Mouse (Mus musculus): ENCODE measurements around the gene Zbtb46.

The Zbtb46 gene

GRCm38 (mm10) chr2:181463008-181463738, 3.9 kb upstream of the Zbtb46 start:
- DNase-seq, result no peak

DNA sequence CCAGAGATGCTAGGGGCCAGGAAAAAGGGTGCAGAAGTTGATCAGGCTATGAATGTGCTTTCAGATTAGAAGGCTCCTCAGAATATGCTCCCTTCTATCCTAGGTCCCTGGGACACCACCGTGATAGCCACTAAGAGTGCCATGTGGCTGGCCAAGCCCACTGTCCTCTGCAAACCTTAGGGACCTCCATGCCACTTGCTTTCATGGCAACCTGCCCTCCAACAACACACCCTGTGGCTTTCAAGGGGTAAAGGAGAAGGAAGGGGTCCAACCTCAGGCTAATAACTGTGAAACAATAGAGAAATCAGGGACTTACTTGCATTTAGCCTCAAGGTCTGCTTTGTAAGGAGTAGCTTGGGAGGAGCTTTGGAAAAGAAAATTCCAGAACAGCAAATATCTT, 3.4 kb upstream of the Zbtb46 start:
- no peak for DNase-seq

GRCm38 (mm10) chr2:181461536-181462100, 2.4 kb upstream of the Zbtb46 start:
- DNase-seq, result no peak

DNA sequence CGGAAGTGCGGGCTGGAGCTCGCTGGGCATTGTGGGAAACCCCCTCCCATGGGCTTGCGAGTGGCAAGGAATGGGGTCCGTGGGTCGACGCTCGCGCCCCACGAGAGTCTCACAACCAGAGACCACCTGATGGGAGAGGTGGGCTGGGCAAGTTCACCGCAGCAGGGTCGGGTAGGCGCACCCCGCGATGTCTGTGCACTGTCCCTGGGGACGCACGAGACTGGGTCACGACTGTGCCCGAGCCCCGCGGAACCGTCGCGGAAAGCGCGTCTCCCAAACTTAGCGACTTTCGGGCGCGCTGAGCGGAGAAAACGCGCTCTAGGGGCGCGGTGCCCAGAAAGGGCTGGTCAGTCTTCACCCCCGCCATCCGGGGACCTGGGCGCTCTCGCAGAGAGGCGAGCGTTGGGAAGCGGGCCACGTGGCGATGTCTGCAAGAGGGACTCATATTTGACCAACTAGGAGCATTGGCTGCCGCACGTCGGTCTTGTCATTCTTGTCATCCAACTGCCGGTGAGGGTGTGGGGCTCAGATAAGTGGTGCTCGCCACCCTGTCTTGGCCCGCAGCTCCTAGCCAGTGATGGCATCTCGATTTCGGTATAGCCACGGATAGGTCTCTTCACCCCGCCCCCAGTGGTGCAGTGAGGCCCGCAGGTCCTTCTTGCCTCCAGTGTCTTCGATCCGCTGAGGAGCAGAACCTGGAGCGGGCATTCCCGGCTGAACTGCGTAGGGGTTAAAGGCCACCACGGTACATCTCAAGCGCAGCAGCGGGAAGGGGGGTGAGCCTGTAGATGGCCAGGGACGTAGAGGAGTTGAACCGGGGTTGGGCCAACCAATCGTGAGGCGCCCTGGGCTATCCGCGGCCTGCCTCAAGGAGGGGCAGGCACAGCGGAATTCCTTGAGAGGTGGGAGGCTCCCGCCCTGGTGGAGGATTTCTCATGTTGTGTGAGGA, 721 bp upstream of the Zbtb46 start:
- peak in 1 of 2 experiments; percentile 37 for DNase-seq

GRCm38 (mm10) chr2:181458411-181459152, 644 bp downstream of the Zbtb46 start:
- peak; percentile 13 to 32 for DNase-seq

DNA sequence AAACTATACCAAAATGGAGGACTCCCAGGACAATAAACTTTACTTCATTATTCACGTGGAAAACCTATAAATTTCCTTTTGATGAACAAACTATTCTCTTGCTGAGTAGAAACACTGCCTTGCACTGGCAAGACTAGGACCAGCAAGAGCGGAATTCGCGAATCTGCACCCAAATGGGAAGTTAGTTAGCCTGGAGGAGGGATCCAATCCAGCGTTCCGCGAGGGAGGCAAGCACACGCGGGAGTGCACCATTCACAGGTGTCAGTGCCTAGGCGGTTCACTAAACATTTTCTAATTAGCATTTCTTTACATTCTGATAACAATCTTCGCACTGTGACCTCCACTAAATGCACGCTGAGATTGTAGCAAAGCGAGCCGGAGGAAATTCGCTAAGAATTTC, 1.4 kb downstream of the Zbtb46 start:
- no peak for DNase-seq

GRCm38 (mm10) chr2:181455899-181456298, 3.3 kb downstream of the Zbtb46 start:
- DNase-seq, result no peak

- DNase-seq, result no peak
Observed at GRCm38 (mm10) chr2:181453274-181453673, 6.0 kb downstream of the Zbtb46 start.

DNA sequence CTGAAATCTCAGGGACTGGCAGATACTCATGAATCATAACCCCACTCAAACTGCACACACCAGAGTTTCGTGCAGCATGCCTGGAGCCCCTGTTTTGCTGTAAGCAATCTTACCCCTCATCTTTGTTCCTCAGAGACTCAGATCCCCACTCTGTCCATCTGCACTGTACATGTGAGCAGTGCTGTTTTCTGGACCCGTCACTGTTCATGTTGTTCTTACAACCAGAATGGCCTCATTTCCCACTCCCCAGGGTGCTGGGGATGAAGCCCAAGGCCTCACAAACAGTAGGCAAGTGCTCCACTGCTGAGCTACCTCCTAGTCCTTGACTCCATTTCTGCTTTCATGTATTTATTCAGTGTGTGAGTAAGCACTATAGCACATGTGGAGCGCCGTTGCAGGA, 7.0 kb downstream of the Zbtb46 start:
- no peak for DNase-seq

- DNase-seq, result no peak
Observed at GRCm38 (mm10) chr2:181443016-181443415, 16.2 kb downstream of the Zbtb46 start.

DNA sequence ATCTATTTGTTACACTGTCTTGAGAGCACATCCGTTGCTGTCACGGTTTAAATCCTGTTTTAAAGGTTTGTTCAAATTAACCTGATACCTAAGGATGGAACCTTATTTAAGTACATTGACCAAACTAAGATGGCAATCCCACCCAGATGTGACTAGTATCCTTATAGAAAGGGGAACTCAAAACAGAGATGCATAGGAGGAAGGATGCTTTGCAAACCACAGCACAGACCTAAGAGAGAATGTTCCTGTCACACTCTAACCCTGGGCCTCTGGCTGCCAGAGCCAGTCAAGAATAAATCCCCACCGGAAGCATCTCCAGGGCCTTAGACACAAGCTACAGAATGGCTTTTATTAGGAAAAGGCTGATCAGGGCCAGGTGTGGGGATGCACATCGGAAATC, 21.1 kb downstream of the Zbtb46 start:
- no peak for DNase-seq

- peak; percentile 30 to 31 for DNase-seq
Observed at GRCm38 (mm10) chr2:181436246-181436645, 23.0 kb downstream of the Zbtb46 start.

- DNase-seq, result no peak
Observed at GRCm38 (mm10) chr2:181423834-181424233, 35.4 kb downstream of the Zbtb46 start.

GRCm38 (mm10) chr2:181420903-181421638, 38.2 kb downstream of the Zbtb46 start:
- DNase-seq, result no peak

- DNase-seq, result no peak
Observed at GRCm38 (mm10) chr2:181420426-181420825, 38.8 kb downstream of the Zbtb46 start.

- DNase-seq, result no peak
Observed at GRCm38 (mm10) chr2:181419359-181419758, 39.9 kb downstream of the Zbtb46 start.

GRCm38 (mm10) chr2:181415945-181416344, 43.3 kb downstream of the Zbtb46 start:
- no peak for DNase-seq

GRCm38 (mm10) chr2:181413141-181413540, 46.1 kb downstream of the Zbtb46 start:
- no peak for DNase-seq

DNA sequence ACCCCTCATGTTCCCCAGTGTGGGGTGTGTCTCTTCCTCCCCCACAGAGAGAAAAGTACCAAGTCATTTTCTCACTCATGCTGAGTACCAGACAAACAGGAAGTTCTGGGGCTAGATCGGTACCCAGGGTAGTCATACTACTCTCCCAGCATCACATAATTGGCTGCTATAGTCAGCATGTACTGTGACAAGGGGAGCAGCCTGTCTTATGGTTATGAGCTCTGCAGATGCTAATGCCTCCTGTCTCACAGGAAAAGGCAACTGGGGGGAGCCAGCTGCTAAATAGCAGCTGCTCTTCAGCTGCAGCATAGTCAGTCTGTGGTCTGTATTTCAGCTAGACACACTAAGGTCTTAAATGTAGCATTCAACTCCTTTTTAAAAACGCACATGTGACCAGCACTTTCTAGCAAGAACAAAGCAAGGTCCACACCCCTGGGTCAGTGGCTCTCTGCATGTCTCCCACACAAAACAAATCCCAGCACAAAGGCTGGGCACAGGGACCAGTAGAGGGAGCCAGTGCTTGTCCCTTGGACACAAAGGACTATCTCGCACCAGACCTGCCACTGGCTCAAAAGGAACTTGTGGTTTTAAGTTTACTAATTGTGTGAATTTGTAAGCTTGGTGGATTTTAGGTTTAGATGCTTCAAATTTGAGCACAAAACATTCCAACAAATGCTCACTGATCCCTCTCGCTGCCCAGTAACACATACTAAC, 48.3 kb downstream of the Zbtb46 start:
- DNase-seq, result peak; percentile 47 to 65

- no peak for DNase-seq
Observed at GRCm38 (mm10) chr2:181409643-181410042, 49.6 kb downstream of the Zbtb46 start.

DNA sequence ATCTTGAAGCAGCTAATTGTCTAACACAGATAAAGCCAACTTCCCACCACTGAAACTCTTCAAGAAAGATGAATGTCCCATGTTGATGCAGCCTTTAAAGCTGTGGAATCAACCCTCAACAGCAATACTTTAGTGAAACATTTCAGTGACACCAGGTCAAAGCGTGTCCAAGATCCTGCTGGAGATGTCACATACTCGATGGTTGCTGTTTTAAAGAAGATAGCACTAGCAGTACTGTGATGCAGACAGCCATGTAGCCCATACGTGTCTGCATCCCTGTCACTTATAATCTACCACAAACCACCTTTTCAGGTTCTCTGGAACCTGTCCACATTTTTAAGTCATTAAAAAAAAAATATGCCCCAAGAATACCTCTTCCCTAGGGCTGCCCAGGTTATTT, 55.5 kb downstream of the Zbtb46 start:
- no peak for DNase-seq

Data from spleen, adult 18-20 months (tissue).